Mouse (Mus musculus): ENCODE data around the gene Rgp1. TPM values are rescaled to one million over a fixed set of nuclear protein-coding genes. Genes with fewer than 3 reads are reported as not detected.

Gene Rgp1
- total RNA-seq, 2 experiments from 2014 or later, result 44.5 to 55.8 TPM

DNA sequence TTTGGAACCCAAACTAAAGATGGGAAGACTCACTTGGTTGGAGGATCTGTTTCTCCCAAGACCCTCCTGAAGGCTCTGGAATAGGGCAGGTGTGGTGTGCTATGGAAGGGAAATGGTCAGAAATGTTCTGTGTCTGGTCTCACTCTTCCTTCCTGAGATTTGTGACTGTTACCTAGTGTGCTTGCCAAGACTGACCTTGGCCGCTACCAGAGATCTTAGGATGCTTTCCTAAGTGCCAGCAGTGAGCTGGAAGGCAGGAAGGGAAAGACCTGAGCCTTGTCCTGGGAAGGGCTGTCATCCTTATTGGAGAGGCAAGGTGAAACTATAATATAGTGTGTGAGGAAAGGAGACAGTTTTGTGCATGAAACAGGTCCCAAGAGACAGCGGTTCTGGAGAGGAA lies 55.2 kb downstream of the Rgp1 start:
- no peak for DNase-seq (ENCODE audit: low spot score in 2 of 2)

DNA sequence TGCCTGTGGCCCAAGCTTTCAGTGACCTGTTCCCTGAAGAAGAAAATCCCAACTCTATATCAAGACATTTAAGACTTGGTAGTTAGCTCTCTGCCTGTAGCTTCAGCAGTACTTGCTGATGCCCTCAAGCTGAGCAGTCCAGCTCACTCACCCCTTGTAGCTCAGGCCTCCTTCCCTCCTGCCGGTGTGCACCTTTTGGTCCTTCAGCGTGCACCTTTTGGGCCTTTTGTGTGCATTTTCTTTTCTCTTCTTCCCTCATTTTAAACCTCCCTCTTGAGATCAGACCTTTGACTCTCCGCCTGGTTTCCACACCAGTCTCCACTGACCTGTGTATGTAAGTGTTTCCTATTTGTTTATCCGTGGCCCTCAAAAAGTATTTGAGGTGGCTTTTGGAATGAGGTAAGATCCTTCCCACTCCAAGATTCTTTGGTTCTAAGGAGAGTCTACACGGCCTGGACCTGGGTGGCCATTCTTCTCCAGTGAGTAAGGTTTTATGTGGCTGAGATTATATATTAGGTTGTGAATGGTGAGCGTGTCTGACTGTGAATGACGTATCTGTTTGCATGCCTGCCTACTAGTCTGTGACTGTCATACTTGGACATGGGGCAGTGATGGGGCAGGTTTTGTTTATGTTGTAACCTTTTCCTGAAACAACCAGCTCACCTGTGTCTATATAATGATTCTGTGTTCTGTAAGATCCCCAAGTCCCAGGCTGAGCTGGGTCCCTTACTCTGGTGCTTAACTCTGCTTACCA lies 56.3 kb downstream of the Rgp1 start:
- no peak for DNase-seq (ENCODE audit: low spot score in 2 of 2)

DNA sequence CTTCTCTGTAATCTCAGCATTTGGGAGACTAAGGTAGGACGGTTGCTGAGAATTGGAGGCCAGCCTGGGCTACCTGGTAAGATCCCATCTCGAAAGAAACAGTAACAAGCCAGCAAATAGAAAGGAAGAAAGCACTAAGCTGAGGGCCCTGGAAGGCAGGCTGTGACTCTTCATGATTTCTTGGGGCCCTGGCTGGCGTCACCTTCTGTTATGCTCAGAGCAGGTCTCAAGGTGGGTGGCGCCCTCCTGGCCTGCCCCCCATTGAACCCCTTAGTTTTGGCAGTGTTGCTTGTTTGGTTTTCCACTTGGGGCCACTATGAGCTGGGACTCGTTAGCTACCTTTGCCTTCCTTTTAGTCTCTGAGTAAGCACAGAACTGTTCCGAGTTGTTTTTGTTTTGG lies 58.2 kb downstream of the Rgp1 start:
- no peak for DNase-seq (ENCODE audit: low spot score in 2 of 2)

Small RNA genes lying within 50 kb of the gene (microRNA-seq; reads per million reads assigned to microRNA genes)
- 0 to 0.23 reads per million in 2 experiments for gene Gm25262

Other genes with a start within 250 kb of the Rgp1 start
- gene Rusc2, start 196.7 kb upstream of the Rgp1 start, total RNA-seq (2021), result 100 to 1,000 TPM; 127 to 145 TPM
- gene Fam166b, start 149.6 kb upstream of the Rgp1 start, total RNA-seq (2021), result 1 to 10 TPM in 1 of 2 experiments, under 1 TPM in 1; 0.76 to 2.4 TPM
- gene Tesk1, start 136.8 kb upstream of the Rgp1 start, total RNA-seq (2021), result 10 to 100 TPM; 63.0 to 64.4 TPM
- not detected for gene Cd72, start 124.1 kb upstream of the Rgp1 start, total RNA-seq (2021)
- gene Sit1, start 95.0 kb upstream of the Rgp1 start, total RNA-seq (2021), result not detected
- 10 to 100 TPM; 26.0 to 28.3 TPM for gene Ccdc107, start 85.8 kb upstream of the Rgp1 start, total RNA-seq (2021)
- gene Arhgef39, start 79.0 kb upstream of the Rgp1 start, total RNA-seq (2021), result 1 to 10 TPM in 1 of 2 experiments, under 1 TPM in 1; 0.74 to 1.2 TPM
- not detected for gene Car9, start 71.7 kb upstream of the Rgp1 start, total RNA-seq (2021)
- gene Tpm2, start 55.0 kb upstream of the Rgp1 start, total RNA-seq (2021), result 1 to 10 TPM; 6.2 to 8.1 TPM
- 10 to 100 TPM; 74.0 TPM for gene Creb3, start 16.4 kb upstream of the Rgp1 start, total RNA-seq (2021)
- gene Tln1, start 16.0 kb upstream of the Rgp1 start, total RNA-seq (2021), result 10 to 100 TPM; 46.0 to 52.1 TPM
- gene Gba2, start 158 bp downstream of the Rgp1 start, total RNA-seq (2021), result 10 to 100 TPM; 56.1 to 60.6 TPM
- not detected for gene Msmp, start 5.8 kb downstream of the Rgp1 start, total RNA-seq (2021)
- 10 to 100 TPM; 46.9 to 50.0 TPM for gene Npr2, start 53.2 kb downstream of the Rgp1 start, total RNA-seq (2021)
- 1 to 10 TPM in 1 of 2 experiments, under 1 TPM in 1; 0.98 to 2.3 TPM for gene Spag8, start 74.9 kb downstream of the Rgp1 start, total RNA-seq (2021)
- 10 to 100 TPM; 33.1 to 37.8 TPM for gene Hint2, start 77.8 kb downstream of the Rgp1 start, total RNA-seq (2021)
- 10 to 100 TPM; 55.8 to 57.6 TPM for gene Tmem8b, start 90.3 kb downstream of the Rgp1 start, total RNA-seq (2021)
- gene Fam221b, start 90.4 kb downstream of the Rgp1 start, total RNA-seq (2021), result 1 to 10 TPM; 1.2 TPM
- gene Olfr70, start 122.1 kb downstream of the Rgp1 start, total RNA-seq (2021), result not detected
- gene Olfr71, start 131.5 kb downstream of the Rgp1 start, total RNA-seq (2021), result not detected
- gene Hrct1, start 148.5 kb downstream of the Rgp1 start, total RNA-seq (2021), result 1 to 10 TPM in 1 of 2 experiments, under 1 TPM in 1; 0.52 to 1.5 TPM
- gene Spaar, start 151.3 kb downstream of the Rgp1 start, total RNA-seq (2021), result under 1 TPM; 0.38 to 0.53 TPM
- not detected for gene Olfr159, start 192.3 kb downstream of the Rgp1 start, total RNA-seq (2021)
- gene Olfr156, start 245.2 kb downstream of the Rgp1 start, total RNA-seq (2021), result not detected